Mouse (Mus musculus) neural tube, embryonic 10.5 days (tissue): Measurements from ENCODE around the gene Vmn2r94.

Source experiments
- DNase-seq: peaks from one replicate; pipeline ENCODE4 v3.0.0-alpha.2; 2017; ENCODE audit warnings: low spot score; ENCODE audit errors: extremely low spot score

The Vmn2r94 gene

DNA sequence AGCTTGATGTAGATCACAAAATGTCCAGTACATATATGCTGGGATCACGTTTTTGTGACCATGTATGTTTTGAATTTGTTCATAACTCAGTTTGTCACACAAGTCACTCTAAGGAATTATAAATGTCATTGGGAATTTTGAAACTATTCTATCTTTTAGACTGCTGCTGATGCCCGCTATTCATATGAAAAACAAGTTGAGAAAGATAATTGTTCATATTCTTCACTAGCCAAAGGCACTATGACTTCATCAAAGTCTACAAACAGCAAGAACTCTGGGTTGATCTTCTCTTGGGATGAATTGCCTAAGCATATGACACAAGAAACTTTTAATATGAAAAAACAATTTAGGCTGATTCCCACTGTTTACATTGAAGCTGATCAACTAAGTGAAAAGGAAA is at the start of gene Vmn2r94:
TSS of gene Vmn2r94 (minus strand) at position 101 of the 400 bp plus-strand sequence.
- DNase-seq: no peak

DNA sequence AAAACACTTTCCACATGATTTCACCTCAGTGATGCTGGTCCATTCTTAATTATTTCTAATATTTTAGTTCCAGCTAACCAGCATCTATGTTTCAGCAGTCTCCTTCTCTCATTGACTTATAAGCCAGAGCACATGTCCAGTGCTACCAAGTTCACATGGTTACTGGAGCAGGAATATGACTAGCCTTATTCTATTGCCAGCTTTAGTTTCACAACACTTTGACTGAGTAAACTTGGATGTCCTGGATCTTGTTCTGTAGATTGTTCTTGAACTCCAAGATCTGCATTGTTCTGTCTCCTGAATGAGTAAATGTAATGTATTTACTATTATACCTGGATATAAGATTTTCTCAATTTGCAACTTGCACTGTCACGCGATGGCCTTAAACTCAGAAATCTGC is 45.5 kb upstream of the Vmn2r94 start:
- DNase-seq: no peak

DNA sequence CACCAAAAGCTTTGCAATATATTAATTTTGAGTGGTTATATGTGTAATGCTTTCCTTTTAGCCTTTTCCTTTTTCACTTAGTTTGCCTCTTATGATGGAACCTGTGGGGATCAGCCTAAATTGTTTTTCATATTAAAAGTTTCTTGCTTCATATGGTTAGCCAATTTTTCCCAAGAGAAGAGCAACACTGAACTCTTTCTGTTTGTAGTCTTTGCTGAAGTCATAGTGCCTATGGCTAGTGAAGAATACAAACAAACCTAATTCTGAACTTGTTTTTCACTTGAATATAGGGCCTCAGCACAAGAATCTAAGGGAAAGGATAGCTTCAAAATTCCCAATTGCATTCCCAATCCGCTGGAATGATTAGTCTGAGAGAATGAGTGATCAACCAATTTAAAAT is 20.2 kb upstream of the Vmn2r94 start, which contains the start of gene Vmn2r93:
TSS of gene Vmn2r93 (plus strand) at position 301 of the 400 bp plus-strand sequence.
- no peak for DNase-seq

DNA sequence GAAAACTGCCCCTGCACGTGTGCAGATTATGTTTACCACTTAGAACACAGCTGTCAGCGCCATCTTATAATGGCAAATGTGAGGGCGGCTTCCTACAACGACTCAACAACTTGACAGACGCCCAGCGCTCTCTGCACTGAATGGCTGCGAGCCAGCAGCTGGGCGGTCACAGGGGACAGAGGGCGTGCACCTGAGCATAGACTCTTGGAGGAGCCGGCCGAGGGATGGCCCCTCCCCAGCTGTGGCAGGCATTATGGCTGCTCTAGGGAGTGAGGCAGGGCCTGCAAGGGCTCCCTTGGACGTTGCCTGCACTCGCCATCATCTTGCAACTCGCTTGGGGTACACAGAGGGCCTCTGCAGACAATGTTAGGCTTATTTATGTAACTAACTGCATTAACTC is 40.6 kb downstream of the Vmn2r94 start:
- DNase-seq: no peak

DNA sequence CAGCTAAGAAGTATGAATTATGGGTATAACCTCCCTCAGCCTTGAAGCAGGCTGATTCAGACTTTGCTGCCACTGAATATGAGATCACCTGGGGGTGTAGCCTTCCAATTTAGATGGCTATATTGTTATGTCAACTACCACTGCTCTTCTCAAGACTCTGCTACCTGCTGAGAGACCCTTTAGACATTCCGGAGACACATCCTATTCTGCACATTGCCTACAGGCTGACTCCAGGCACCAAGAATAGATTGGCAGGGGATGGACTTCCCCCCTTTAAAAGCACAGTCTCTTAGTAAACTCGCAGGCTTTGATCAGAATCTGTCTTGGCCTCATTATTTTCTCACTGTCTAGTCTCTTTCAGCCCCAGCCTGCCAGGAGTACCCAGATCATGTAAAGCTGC is 45.6 kb downstream of the Vmn2r94 start:
- DNase-seq: no peak

DNA sequence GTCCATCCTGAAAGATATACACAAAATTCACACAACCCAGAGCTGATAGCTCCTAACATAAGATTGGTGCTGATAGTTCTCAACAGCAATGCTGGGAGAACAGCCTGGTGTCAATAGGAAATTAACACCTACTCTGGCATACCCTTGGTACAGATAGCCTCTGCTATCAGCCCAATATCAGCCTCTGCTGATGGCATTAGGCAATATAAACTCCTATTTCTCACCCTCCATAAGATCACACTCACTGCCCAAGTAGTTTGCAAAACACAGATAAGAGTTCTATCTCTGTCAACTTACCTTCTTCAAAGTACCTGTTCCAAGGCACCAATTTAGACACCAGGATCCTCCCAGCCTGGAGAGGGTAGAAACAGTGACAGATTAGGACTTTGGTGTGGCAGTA is 56.3 kb downstream of the Vmn2r94 start:
- DNase-seq: no peak
